Mouse (Mus musculus) liver, adult 2 months (tissue): ENCODE results near the gene Nfasc.

Experiments used
- CTCF ChIP-seq: fragments of 200-500 bp; IDR thresholded peaks from 2 replicates; pipeline ENCODE4 v1.5.1; 2011; ENCODE audit warnings: low read depth, low read length, control low read depth
- POLR2A ChIP-seq: fragments of 200-500 bp; IDR thresholded peaks from 2 replicates; pipeline ENCODE4 v1.6.1; 2011; ENCODE audit warnings: low read length, control low read depth; ENCODE audit not compliant: insufficient read depth; ENCODE audit errors: extremely low read depth

DNA sequence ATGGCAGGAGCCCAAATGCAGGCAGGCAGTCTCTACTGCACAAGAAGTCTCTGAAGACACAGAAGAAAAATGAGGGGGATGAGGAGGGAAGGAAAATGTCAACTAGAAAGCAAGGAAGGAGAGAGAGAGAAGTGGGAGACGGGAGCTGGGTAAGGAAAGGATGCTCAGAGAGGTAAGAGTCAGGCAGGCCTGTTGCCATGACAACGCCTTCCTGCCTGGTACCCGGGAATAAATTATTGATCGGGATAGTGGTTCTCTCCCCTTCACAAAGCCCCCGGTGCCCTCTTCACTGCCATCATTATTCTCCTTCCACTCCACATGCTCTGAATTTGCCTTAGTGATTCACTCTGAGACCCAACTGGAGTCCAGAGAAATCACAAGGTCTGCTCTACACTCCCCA is 23.4 kb downstream of the Nfasc start:
- TF ChIP-seq CTCF (no peak), POLR2A (no peak)
